Mouse (Mus musculus): ENCODE measurements around the gene Evc2.

Evc2 gene
- long read RNA-seq, experiment 1, full-length matches to known transcripts: 1 of 4 reads
- long read RNA-seq, experiment 1, partial matches to known transcripts: 1 of 4 reads
- long read RNA-seq, experiment 1, other reads (novel, unspliced or antisense): 2 of 4 reads
- long read RNA-seq, experiment 2, full-length matches to known transcripts: 4 of 11 reads
- long read RNA-seq, experiment 2, partial matches to known transcripts: 3 of 11 reads
- long read RNA-seq, experiment 2, other reads (novel, unspliced or antisense): 4 of 11 reads

- intact Hi-C loops (cut with DNase I): no loop called here
These were observed at the start of gene Evc2 for GRCm38 (mm10) chr5:37338288-37338687. Gene Evc2 (plus strand): TSS chr5:37338499.

GRCm38 (mm10) chr5:37289236-37289635 is 49.1 kb upstream of the Evc2 start:
- intact Hi-C loops (cut with DNase I): no loop called here

- intact Hi-C loops (cut with DNase I): no loop called here
These were observed 47.3 kb upstream of the Evc2 start for GRCm38 (mm10) chr5:37290983-37291382.

DNA sequence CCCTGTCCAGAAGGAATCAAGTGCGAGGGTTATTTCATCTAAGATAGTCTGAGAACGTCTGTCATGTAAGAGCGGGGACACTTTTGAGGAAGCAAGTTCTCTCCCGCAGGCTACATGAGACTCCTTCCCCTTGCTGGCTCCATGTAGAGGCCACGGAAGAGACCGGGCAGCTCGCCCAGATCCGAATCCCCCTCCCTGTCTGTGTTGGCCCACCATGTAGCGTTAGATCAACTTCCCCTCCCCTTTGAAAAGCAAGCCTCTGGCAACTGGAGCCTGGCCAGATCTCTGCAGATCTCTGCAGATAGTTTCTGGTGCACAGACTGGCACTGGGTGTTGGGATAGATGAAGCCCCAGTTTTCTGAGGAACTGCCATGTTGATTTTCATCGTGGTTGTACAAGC is 41.6 kb upstream of the Evc2 start:
- intact Hi-C loops (cut with DNase I): loop anchor here (5.0 kb wide), 3 partner anchors 56 to 456 kb away; partner anchors contain the start of gene Stk32b

GRCm38 (mm10) chr5:37298370-37298769 is 39.9 kb upstream of the Evc2 start:
- intact Hi-C loops (cut with DNase I): loop anchor here (5.0 kb wide), 3 partner anchors 54 to 454 kb away; partner anchors contain the start of gene Stk32b

DNA sequence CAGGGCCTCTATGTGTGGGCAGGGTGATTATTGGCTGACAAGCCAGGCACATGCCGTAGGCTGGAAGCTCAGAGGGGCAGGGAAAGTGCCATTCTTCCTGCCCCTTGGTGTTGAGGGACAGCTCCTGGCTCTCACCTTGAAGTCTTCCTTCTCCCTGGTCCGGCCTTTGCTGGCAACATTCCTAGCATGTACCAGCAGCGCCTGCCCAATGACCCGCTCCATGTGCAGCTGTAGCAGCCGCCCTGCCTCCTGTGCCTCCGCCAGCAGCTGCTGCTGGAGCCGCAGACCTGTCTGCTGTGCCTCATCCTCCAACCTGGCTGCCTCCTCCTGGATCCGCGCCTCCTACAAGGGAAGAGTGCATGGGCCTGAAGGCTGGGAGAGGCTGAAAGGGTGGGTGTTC is 28.3 kb upstream of the Evc2 start:
- intact Hi-C loops (cut with DNase I): no loop called here

GRCm38 (mm10) chr5:37312980-37313722 is 25.1 kb upstream of the Evc2 start:
- intact Hi-C loops (cut with DNase I): no loop called here

DNA sequence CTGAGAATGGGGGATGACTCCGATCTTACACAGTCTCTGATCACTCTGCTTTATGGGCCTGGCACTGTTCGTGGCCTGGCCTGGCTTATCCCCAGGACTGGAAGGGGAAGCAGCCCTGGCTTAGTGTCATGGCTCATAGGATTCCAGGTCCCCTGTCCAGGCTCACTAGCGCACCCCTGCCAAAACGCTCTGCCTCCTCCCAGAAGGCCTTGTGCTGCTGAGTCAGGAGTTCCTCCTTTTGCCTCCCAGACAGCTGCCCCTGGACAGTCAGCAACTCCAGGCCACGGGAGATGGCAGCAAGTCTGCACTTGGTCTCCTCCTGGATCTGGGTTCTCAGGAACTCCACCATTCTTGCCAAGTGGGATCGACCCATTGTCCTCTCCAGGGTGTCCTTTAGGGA is 19.6 kb upstream of the Evc2 start:
- intact Hi-C loops (cut with DNase I): no loop called here

DNA sequence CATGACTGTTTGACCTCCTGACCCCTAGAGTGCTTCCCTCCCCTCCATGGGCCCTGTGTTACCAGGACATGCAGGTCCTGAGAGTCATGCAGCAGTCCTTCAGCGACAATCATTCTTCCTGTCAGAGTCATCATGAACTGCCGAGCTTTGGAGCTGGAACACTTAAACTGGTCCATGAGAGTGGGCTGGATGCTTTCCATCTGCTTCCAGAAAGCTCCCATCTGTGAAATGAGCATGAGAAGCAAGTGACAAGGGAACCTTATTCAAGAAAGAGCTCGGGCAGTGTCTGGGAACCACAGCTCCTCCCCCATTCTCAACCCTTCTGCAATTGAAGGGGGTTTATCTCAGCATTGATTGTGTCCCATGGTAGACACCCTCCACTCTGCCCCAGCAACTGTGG is 18.1 kb upstream of the Evc2 start:
- intact Hi-C loops (cut with DNase I): no loop called here

- intact Hi-C loops (cut with DNase I): no loop called here
These were observed 17.5 kb upstream of the Evc2 start for GRCm38 (mm10) chr5:37320761-37321160.

DNA sequence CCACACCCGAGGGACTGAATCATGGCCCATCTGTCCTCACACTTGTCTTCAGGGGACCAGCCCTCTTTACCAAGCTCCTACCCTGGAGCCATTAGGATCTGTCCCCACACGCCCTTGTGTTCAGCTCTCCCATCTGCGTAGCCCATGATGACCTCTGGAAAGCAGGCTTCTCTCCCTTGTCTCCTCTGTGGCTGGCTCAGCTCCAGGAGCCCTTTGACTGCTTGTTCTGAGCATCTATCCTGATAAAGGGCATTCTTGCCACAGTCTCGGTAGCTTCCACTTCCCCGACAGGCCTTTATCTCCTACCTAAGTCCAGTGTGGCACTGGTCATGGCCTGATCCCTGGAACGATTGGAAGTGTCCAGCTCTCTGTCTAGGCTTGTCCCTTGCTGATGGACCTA is 11.6 kb upstream of the Evc2 start:
- intact Hi-C loops (cut with DNase I): no loop called here

DNA sequence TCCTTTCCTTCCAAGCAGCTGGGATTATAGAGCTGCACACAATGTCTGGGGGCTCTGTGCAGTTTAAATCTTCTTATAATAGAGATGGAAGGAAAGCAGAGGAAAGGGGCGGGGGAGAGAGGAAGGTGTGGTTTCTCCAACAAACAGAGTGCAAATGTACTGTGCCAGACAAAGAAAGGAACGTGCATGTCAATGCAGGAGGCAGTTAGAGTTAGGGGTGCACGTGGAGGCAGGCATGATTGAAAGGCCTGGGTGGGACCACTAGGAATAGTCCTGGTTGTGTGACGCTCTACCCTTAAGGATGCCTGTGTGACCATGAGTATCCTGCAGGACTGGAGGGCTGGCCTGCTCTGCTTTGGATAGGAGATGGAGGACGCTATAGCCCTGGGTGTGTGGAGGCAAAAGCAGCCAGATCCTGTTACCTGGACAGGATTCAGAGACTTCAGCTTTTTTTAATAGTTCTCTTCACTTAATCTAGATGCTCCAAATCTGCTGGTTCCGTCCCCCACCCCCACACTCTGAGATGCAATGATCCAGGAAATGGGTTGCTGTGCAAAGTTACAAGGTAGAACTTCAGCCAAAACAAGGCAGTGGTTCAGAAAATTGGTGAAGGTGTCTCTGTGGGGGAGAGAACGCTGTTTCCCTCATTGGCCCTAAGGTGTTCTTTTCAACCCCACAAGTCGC is 7.7 kb upstream of the Evc2 start:
- intact Hi-C loops (cut with DNase I): no loop called here

DNA sequence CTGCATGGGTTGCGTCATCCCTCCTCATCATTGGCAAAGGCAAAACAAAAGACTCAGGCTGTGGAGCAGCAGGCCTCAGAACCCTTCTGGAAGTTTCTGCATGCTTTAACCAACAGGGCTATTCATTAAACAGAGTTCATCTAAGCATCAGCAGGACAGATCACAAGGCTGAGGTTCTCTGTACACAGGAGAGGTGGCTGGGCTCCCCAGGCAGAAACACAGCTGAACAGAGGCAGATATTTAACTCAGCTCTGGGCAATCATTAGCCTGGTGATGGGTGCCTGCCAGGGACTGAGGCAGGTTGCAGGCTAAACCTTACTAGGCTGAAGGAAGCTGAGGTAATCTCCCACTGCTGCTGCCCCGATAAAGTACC is 7.2 kb upstream of the Evc2 start:
- intact Hi-C loops (cut with DNase I): no loop called here

GRCm38 (mm10) chr5:37332066-37332465 is 6.2 kb upstream of the Evc2 start:
- intact Hi-C loops (cut with DNase I): no loop called here

DNA sequence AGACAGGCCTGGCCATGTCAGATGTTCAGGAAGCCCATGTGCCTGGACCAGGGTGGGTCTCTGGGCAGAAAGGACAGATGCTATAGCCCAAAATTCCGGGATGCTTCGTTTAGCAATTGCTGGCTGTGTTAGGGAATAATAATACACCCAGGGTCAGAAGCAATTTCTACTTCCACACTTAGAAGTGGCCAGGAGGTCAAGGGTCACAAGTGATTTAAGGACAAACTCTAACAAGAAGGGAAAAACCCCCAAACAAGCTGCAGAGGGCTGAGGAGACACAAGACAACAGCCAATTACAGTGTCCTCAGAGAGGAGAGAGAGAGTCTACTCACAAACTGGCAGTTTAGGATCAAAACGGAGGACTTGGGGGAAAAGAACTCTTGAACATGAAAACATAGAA is 3.2 kb upstream of the Evc2 start:
- intact Hi-C loops (cut with DNase I): no loop called here

- intact Hi-C loops (cut with DNase I): no loop called here
These were observed 1.7 kb upstream of the Evc2 start, which contains the start of gene Evc for GRCm38 (mm10) chr5:37336485-37337105. Gene Evc (minus strand): TSS chr5:37336894.

DNA sequence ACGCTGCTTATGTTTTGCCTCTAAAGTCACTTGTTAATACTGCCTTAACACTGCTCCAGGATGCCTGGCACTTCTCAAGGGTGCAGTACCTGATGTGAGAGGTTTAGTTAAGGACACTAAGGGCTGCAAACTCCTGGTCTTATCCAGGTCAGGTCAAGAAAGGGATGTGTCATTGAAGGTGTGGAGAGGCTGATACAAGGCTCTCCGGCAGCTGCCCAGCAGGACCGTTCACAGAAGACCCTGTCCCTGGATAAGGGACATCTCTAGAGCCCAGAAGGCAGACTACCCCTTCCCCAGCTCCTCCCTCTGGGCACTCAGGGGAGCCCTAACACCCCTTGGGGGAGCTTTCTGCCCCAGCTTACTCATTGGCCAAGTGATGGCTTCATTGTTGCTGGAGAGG is 603 bp upstream of the Evc2 start:
- intact Hi-C loops (cut with DNase I): no loop called here

GRCm38 (mm10) chr5:37343962-37344361 is 5.7 kb downstream of the Evc2 start:
- intact Hi-C loops (cut with DNase I): no loop called here

GRCm38 (mm10) chr5:37351791-37352190 is 13.5 kb downstream of the Evc2 start:
- intact Hi-C loops (cut with DNase I): loop anchor here (5.0 kb wide), 1 partner anchor 54 kb away; no protein-coding TSS in a partner anchor

GRCm38 (mm10) chr5:37354385-37354784 is 16.1 kb downstream of the Evc2 start:
- intact Hi-C loops (cut with DNase I): loop anchor here (5.0 kb wide), 1 partner anchor 57 kb away; no protein-coding TSS in a partner anchor

GRCm38 (mm10) chr5:37356027-37356426 is 17.7 kb downstream of the Evc2 start:
- intact Hi-C loops (cut with DNase I): no loop called here

DNA sequence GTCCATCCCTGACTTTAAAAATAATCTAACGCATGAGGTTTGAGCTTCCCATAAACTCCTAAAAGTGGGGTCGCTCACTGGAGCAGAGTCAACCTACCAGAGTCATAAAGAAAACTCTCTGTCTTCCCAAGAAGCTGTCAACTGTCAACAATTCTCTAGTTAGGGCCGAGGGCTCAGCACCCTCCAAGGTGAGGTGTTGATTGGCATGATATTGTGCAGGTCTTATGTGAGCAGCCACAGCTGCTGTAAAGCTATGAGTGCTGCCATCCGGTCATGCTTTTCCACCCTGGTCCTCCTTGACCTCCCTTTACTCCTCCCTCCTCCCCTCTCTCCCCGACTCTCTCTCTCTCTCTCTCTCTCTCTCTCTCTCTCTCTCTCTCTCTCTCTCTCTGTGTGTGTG is 24.3 kb downstream of the Evc2 start:
- intact Hi-C loops (cut with DNase I): no loop called here

All from adrenal gland (tissue).